Mouse (Mus musculus) intestine, embryonic 14.5 days (tissue): ENCODE measurements at regions not wholly inside any gene's neighbourhood (a gene's known extent, or its start where the extent isn't known, plus 50 kb on each side); places are given as distances from the start of the nearest gene placed in this dataset.

ENCODE experiments used
- ATAC-seq: fragments of 200-750 bp; cut with Nextera tagmentation; replicated peaks from 2 replicates; pipeline ENCODE4 v1.8.0; 2017; ENCODE audit warnings: low read depth, moderate number of reproducible peaks, moderate TSS enrichment, moderate library complexity; ENCODE audit not compliant: low FRiP score, low TSS enrichment
- DNase-seq: peaks from one replicate; pipeline ENCODE4 v3.0.0-alpha.2; 2018; ENCODE audit warnings: low spot score
- H3K27ac ChIP-seq: fragments of 300-500 bp; sonication (generic); 2 replicates; pipeline ENCODE4 v1.5.1; 2014; ENCODE audit warnings: low read depth, mild to moderate bottlenecking, control low read depth
- H3K27me3 ChIP-seq: fragments of 300-500 bp; sonication (generic); replicated peaks from 2 replicates; pipeline ENCODE4 v1.6.1; 2014; ENCODE audit warnings: low read length, control low read depth; ENCODE audit not compliant: control insufficient read depth, insufficient read depth
- H3K36me3 ChIP-seq: fragments of 300-500 bp; sonication (generic); 2 replicates; pipeline ENCODE4 v1.6.1; 2014; ENCODE audit warnings: low read length, control low read depth; ENCODE audit not compliant: control insufficient read depth, insufficient read depth
- H3K4me1 ChIP-seq: fragments of 300-500 bp; sonication (generic); replicated peaks from 2 replicates; pipeline ENCODE4 v1.6.1; 2014; ENCODE audit warnings: low read length, control low read depth, mixed read lengths; ENCODE audit not compliant: control insufficient read depth, insufficient read depth
- H3K4me2 ChIP-seq: fragments of 300-500 bp; sonication (generic); 2 replicates; pipeline ENCODE4 v1.6.1; 2014; ENCODE audit warnings: low read length
- H3K4me3 ChIP-seq: fragments of 300-500 bp; sonication (generic); 2 replicates; pipeline ENCODE4 v1.5.1; 2014; ENCODE audit warnings: low read depth, low read length, control low read depth, mixed read lengths
- H3K9ac ChIP-seq: fragments of 300-500 bp; sonication (generic); 2 replicates; pipeline ENCODE4 v1.6.1; 2014; ENCODE audit warnings: mild to moderate bottlenecking, low read length
- H3K9me3 ChIP-seq: fragments of 300-500 bp; sonication (generic); 2 replicates; pipeline ENCODE4 v1.6.1; 2016; ENCODE audit warnings: low read length, control low read depth; ENCODE audit not compliant: control insufficient read depth
- WGBS: fragments of 180-500 bp; shearing (Covaris S2); extraction: QIAGEN DNeasy Blood & Tissue Kit; methylation state at CpG from one replicate; pipeline ENCODE4 v1.1.7; 2014; 5-methylcytosine and 5-hydroxymethylcytosine counted together

- no peaks in the 10 kb centered on the region for H3K27me3 ChIP-seq
- no peaks in the 10 kb centered on the region for H3K4me1 ChIP-seq
- no peaks in the 10 kb centered on the region for H3K9me3 ChIP-seq
- DNase-seq (no peak), ATAC-seq (no peak)
- H3K4me2 ChIP-seq, result no peak overlapping the region
- no peak overlapping the region for H3K9ac ChIP-seq
- H3K27ac ChIP-seq, result no peak overlapping the region
- H3K36me3 ChIP-seq, result no peaks in the 10 kb centered on the region
- no peak overlapping the region for H3K4me3 ChIP-seq
- 22% methylated on average over 3 of the region's 3 CpGs for WGBS
Observed at GRCm38 (mm10) chr16:55720430-55720829, 118.3 kb downstream of the Nfkbiz start.

- ATAC-seq, result no peak
- 60% methylated on average over 3 of the region's 3 CpGs for WGBS
- DNase-seq, result no peak
Observed at GRCm38 (mm10) chr16:55710017-55710416, 128.7 kb downstream of the Nfkbiz start.

GRCm38 (mm10) chr16:55706502-55706901 lies 132.2 kb downstream of the Nfkbiz start:
- DNase-seq (no peak), ATAC-seq (no peak)
- H3K9me3 ChIP-seq, result no peaks in the 10 kb centered on the region
- H3K4me2 ChIP-seq, result no peak overlapping the region
- H3K9ac ChIP-seq, result no peak overlapping the region
- H3K4me1 ChIP-seq, result no peaks in the 10 kb centered on the region
- H3K36me3 ChIP-seq, result no peaks in the 10 kb centered on the region
- no peak overlapping the region for H3K27ac ChIP-seq
- H3K4me3 ChIP-seq, result no peak overlapping the region
- H3K27me3 ChIP-seq, result no peaks in the 10 kb centered on the region

More at GRCm38 (mm10) chr16:55710017-55710416, 128.7 kb downstream of the Nfkbiz start:
- Histone ChIP-seq H3K36me3 (no peaks in the 10 kb centered on the region), H3K27ac (no peak overlapping the region), H3K9ac (no peak overlapping the region), H3K4me2 (no peak overlapping the region), H3K9me3 (no peaks in the 10 kb centered on the region), H3K4me1 (no peaks in the 10 kb centered on the region), H3K27me3 (no peaks in the 10 kb centered on the region), H3K4me3 (no peak overlapping the region)

GRCm38 (mm10) chr16:55698489-55698892 lies 140.2 kb downstream of the Nfkbiz start:
- Histone ChIP-seq H3K4me1 (no peaks in the 10 kb centered on the region), H3K9ac (no peak overlapping the region), H3K9me3 (no peaks in the 10 kb centered on the region), H3K36me3 (no peaks in the 10 kb centered on the region), H3K27ac (no peak overlapping the region), H3K4me2 (no peak overlapping the region), H3K4me3 (no peak overlapping the region), H3K27me3 (no peaks in the 10 kb centered on the region)
- no peak for DNase-seq
- 79% methylated on average over 3 of the region's 3 CpGs for WGBS
- ATAC-seq, result no peak

- WGBS, result 89% methylated on average over 2 of the region's 2 CpGs
- no peaks in the 10 kb centered on the region for H3K27me3 ChIP-seq
- no peaks in the 10 kb centered on the region for H3K36me3 ChIP-seq
- DNase-seq (no peak), ATAC-seq (no peak)
- H3K9me3 ChIP-seq, result no peaks in the 10 kb centered on the region
- no peak overlapping the region for H3K4me3 ChIP-seq
- H3K4me2 ChIP-seq, result no peak overlapping the region
- H3K9ac ChIP-seq, result no peak overlapping the region
- no peaks in the 10 kb centered on the region for H3K4me1 ChIP-seq
- no peak overlapping the region for H3K27ac ChIP-seq
Observed at GRCm38 (mm10) chr16:55691069-55691468, 147.6 kb downstream of the Nfkbiz start.

GRCm38 (mm10) chr16:55663946-55664345 lies 174.8 kb downstream of the Nfkbiz start:
- Histone ChIP-seq H3K27ac (no peak overlapping the region), H3K4me3 (no peak overlapping the region), H3K9ac (no peak overlapping the region), H3K36me3 (no peaks in the 10 kb centered on the region), H3K4me2 (no peak overlapping the region), H3K9me3 (no peaks in the 10 kb centered on the region), H3K4me1 (no peaks in the 10 kb centered on the region), H3K27me3 (no peaks in the 10 kb centered on the region)
- no peak for ATAC-seq
- DNase-seq, result no peak
- 73% methylated on average over 1 of the region's 1 CpGs for WGBS

- WGBS, result 66% methylated on average over 3 of the region's 3 CpGs
- H3K36me3 ChIP-seq, result no peaks in the 10 kb centered on the region
- ATAC-seq, result no peak
- H3K27me3 ChIP-seq, result no peaks in the 10 kb centered on the region
- H3K9ac ChIP-seq, result no peak overlapping the region
- no peak overlapping the region for H3K4me3 ChIP-seq
- H3K27ac ChIP-seq, result no peak overlapping the region
- H3K9me3 ChIP-seq, result no peaks in the 10 kb centered on the region
- no peak for DNase-seq
- no peaks in the 10 kb centered on the region for H3K4me1 ChIP-seq
- no peak overlapping the region for H3K4me2 ChIP-seq
Observed at GRCm38 (mm10) chr16:55636667-55637450, 201.8 kb downstream of the Nfkbiz start.

GRCm38 (mm10) chr16:55636224-55636623 lies 202.5 kb downstream of the Nfkbiz start:
- 88% methylated on average over 4 of the region's 4 CpGs for WGBS
- no peak overlapping the region for H3K4me3 ChIP-seq
- no peaks in the 10 kb centered on the region for H3K9me3 ChIP-seq
- DNase-seq (no peak), ATAC-seq (no peak)
- no peaks in the 10 kb centered on the region for H3K27me3 ChIP-seq
- H3K27ac ChIP-seq, result no peak overlapping the region
- H3K4me2 ChIP-seq, result no peak overlapping the region
- no peaks in the 10 kb centered on the region for H3K36me3 ChIP-seq
- H3K9ac ChIP-seq, result no peak overlapping the region
- H3K4me1 ChIP-seq, result no peaks in the 10 kb centered on the region

GRCm38 (mm10) chr16:55634691-55635090 lies 204.0 kb downstream of the Nfkbiz start:
- Histone ChIP-seq H3K9me3 (no peaks in the 10 kb centered on the region), H3K4me1 (no peaks in the 10 kb centered on the region), H3K27me3 (no peaks in the 10 kb centered on the region), H3K36me3 (no peaks in the 10 kb centered on the region), H3K4me2 (no peak overlapping the region), H3K9ac (no peak overlapping the region), H3K4me3 (no peak overlapping the region), H3K27ac (no peak overlapping the region)
- 91% methylated on average over 1 of the region's 1 CpGs for WGBS
- ATAC-seq (no peak), DNase-seq (no peak)
